Mouse (Mus musculus) myocyte (in vitro differentiated cells): ENCODE results near the gene Zbtb8os. TPM values are rescaled to one million over a fixed set of nuclear protein-coding genes. Genes with fewer than 3 reads are reported as not detected.

Experiments
- H3K27me3 ChIP-seq: one replicate; pipeline ENCODE4 v1.6.1; 2011; ENCODE audit not compliant: control insufficient read depth, insufficient read depth, insufficient read length
- H3K36me3 ChIP-seq: one replicate; pipeline ENCODE4 v1.6.1; 2011; ENCODE audit not compliant: control insufficient read depth, insufficient read depth
- H3K4me2 ChIP-seq: one replicate; pipeline ENCODE4 v1.6.1; 2011; ENCODE audit warnings: low read depth, control low read depth
- H3K4me3 ChIP-seq: one replicate; pipeline ENCODE4 v1.5.1; 2011; ENCODE audit warnings: mild to moderate bottlenecking, control low read depth, moderate library complexity
- H3K79me2 ChIP-seq: one replicate; pipeline ENCODE4 v1.6.1; 2011; ENCODE audit not compliant: control insufficient read depth, insufficient read depth
- H3ac ChIP-seq: one replicate; pipeline ENCODE4 v1.6.1; 2011; ENCODE audit not compliant: control insufficient read depth, insufficient read length
- CEBPB ChIP-seq: IDR thresholded peaks from 2 replicates; pipeline ENCODE4 v1.6.1; 2011; ENCODE audit warnings: mild to moderate bottlenecking, moderate library complexity; ENCODE audit not compliant: poor library complexity, insufficient read depth, severe bottlenecking
- E2F4 ChIP-seq: IDR thresholded peaks from one replicate; pipeline ENCODE4 v1.6.1; 2011; ENCODE audit warnings: mild to moderate bottlenecking, control low read depth, moderate library complexity; ENCODE audit not compliant: insufficient read depth
- MAX ChIP-seq: IDR thresholded peaks from one replicate; pipeline ENCODE4 v1.6.1; 2011; ENCODE audit warnings: low read depth, mild to moderate bottlenecking, control low read depth
- MYOD1 ChIP-seq, 3 experiments: IDR thresholded peaks; one replicate each; pipeline ENCODE4 v1.6.1; 2011; ENCODE audit warnings: control low read depth in 2 of 3, low read depth in 2 of 3, mild to moderate bottlenecking in 2 of 3, moderate library complexity in 1 of 3; ENCODE audit not compliant: insufficient read length in 2 of 3, control insufficient read depth in 1 of 3
- MYOG ChIP-seq, 3 experiments: IDR thresholded peaks; one replicate each; pipeline ENCODE4 v1.6.1; 2011; ENCODE audit warnings: control low read depth in 2 of 3, low read depth in 2 of 3, mild to moderate bottlenecking in 2 of 3; ENCODE audit not compliant: insufficient read length in 2 of 3, control insufficient read depth in 1 of 3, insufficient read depth in 1 of 3
- POLR2A ChIP-seq: IDR thresholded peaks from one replicate; pipeline ENCODE4 v1.6.1; 2011; ENCODE audit warnings: low read depth, mild to moderate bottlenecking, control low read depth, moderate library complexity; ENCODE audit not compliant: insufficient read length
- POLR2AphosphoS2 ChIP-seq: IDR thresholded peaks from one replicate; pipeline ENCODE4 v1.6.1; 2011; ENCODE audit warnings: low read depth, control low read depth; ENCODE audit not compliant: insufficient read length
- REST ChIP-seq: IDR thresholded peaks from one replicate; pipeline ENCODE4 v1.6.1; 2011; ENCODE audit warnings: mild to moderate bottlenecking, control low read depth, moderate library complexity; ENCODE audit not compliant: insufficient read depth, insufficient read length
- SRF ChIP-seq: IDR thresholded peaks from one replicate; pipeline ENCODE4 v1.6.1; 2011; ENCODE audit warnings: low read depth; ENCODE audit not compliant: control insufficient read depth, insufficient read length
- TCF12 ChIP-seq: IDR thresholded peaks from one replicate; pipeline ENCODE4 v1.6.1; 2011; ENCODE audit warnings: mild to moderate bottlenecking, control low read depth; ENCODE audit not compliant: poor library complexity, insufficient read depth, severe bottlenecking
- TCF3 ChIP-seq: IDR thresholded peaks from one replicate; pipeline ENCODE4 v1.6.1; 2011; ENCODE audit warnings: low read depth, control low read depth; ENCODE audit not compliant: insufficient read length
- USF1 ChIP-seq: IDR thresholded peaks from one replicate; pipeline ENCODE4 v1.6.1; 2011; ENCODE audit warnings: low read depth, mild to moderate bottlenecking, control low read depth, moderate library complexity
- polyA plus RNA-seq: library from polyadenylated mRNA; unstranded; fragments of >200 nt; fragmentation: generic; extraction: Trizol; gene quantifications from one replicate; pipeline ENCODE4 v1.2.1, GENCODE M21; 2012; ENCODE audit warnings: missing spikeins

The Zbtb8os gene
- polyA plus RNA-seq, 1 experiment, result 34.5 TPM

DNA sequence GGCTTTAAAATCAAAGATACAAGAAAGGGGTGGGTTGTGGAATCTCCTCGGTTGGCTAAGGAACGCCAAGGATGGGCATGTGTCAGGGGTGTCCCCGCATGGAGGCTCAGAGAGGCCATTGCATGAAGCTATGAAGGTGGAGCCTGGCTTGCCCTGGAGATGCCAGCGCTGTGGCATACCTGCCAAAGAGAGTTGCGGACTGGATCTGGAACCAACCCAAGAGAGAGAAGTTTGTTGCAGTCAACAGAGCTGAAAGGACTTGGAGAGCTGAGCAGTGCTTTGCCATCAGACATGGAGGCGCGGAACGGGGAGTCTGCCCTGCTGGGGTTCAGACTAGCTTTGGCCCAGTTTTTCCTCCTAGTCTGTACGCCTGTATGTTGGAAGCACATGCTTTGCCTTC is 28.0 kb downstream of the Zbtb8os start:
- Histone ChIP-seq H3K27me3 (no peaks in the 10 kb centered on the region), H3K79me2 (no peaks in the 10 kb centered on the region), H3K4me2 (no peak overlapping the region), H3K36me3 (no peaks in the 10 kb centered on the region), H3ac (no peak overlapping the region), H3K4me3 (no peak overlapping the region)
- no peak for TF ChIP-seq POLR2AphosphoS2
- no peak for TF ChIP-seq MYOG (IDR thresholded peaks at IDR 0.05; ENCODE audit: control insufficient read depth in 1 of 3, insufficient read depth in 1 of 3, insufficient read length in 2 of 3, low read depth in 2 of 3)
- no peak for TF ChIP-seq POLR2A
- no peak for TF ChIP-seq TCF3
- TF ChIP-seq REST, result no peak
- no peak for TF ChIP-seq MYOD1 (IDR thresholded peaks at IDR 0.05; ENCODE audit: control insufficient read depth in 1 of 3, insufficient read length in 2 of 3, low read depth in 2 of 3)
- TF ChIP-seq CEBPB, result no peak
- TF ChIP-seq MAX, result no peak
- no peak for TF ChIP-seq TCF12
- TF ChIP-seq USF1, result no peak
- TF ChIP-seq SRF, result no peak
- no peak for TF ChIP-seq E2F4

DNA sequence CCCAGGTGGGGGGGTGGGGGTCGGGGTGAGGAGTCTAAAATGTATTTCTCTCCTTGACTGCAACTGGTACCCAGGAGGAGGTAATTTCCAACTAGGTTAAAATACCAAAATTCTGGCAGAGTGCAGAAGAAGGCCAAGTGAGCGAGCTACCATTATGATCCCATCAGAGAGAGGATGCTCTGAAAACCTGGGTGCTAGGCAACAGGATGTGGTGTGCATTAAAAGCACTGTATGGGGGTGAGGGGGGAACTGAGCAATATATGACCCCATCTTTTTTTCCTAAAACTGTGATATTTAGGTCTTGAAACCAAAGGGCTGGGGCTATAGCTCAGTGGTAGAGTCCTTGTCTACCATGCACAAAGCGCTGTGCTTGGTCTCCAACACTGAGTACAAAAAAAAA is 28.9 kb downstream of the Zbtb8os start:
- H3K4me3 ChIP-seq, result no peak overlapping the region
- no peak for TF ChIP-seq REST
- TF ChIP-seq CEBPB, result no peak
- no peak for TF ChIP-seq TCF12
- TF ChIP-seq MYOG (IDR thresholded peaks at IDR 0.05; ENCODE audit: control insufficient read depth in 1 of 3, insufficient read depth in 1 of 3, insufficient read length in 2 of 3, low read depth in 2 of 3), result no peak
- no peak for TF ChIP-seq POLR2A
- no peak for TF ChIP-seq SRF
- no peak overlapping the region for H3ac ChIP-seq
- no peaks in the 10 kb centered on the region for H3K36me3 ChIP-seq
- H3K4me2 ChIP-seq, result no peak overlapping the region
- no peaks in the 10 kb centered on the region for H3K79me2 ChIP-seq
- H3K27me3 ChIP-seq, result no peaks in the 10 kb centered on the region

DNA sequence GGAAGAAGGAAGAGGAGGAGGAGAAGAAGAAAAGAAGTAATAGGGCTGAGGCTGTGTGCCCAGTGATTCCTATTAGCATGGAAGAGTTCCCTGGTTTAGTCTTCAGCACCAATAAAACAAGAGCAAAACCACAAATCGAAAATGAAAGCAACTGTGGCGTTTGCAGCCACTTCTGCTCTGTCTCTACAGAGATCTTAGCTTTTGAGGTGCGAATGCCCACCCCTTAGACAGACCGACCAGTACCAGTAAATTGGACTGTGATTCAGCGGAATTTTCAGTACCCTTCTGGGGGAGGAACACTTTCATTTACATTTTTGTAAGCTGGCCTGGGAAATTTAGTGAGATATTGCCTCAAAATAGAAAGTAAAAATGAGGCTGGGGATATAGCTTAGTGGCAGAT is 29.7 kb downstream of the Zbtb8os start:
- Histone ChIP-seq H3K36me3 (no peaks in the 10 kb centered on the region), H3K79me2 (no peaks in the 10 kb centered on the region), H3K27me3 (no peaks in the 10 kb centered on the region), H3K4me2 (peak overlapping the region; percentile 31), H3ac (no peak overlapping the region), H3K4me3 (no peak overlapping the region)
- no peak for TF ChIP-seq POLR2AphosphoS2
- TF ChIP-seq TCF12, result no peak
- TF ChIP-seq E2F4, result no peak
- TF ChIP-seq POLR2A, result no peak
- no peak for TF ChIP-seq USF1
- TF ChIP-seq MAX, result no peak
- TF ChIP-seq REST, result no peak
- no peak for TF ChIP-seq MYOD1 (IDR thresholded peaks at IDR 0.05; ENCODE audit: control insufficient read depth in 1 of 3, insufficient read length in 2 of 3, low read depth in 2 of 3)
- no peak for TF ChIP-seq SRF
- TF ChIP-seq MYOG (IDR thresholded peaks at IDR 0.05; ENCODE audit: control insufficient read depth in 1 of 3, insufficient read depth in 1 of 3, insufficient read length in 2 of 3, low read depth in 2 of 3), result no peak
- no peak for TF ChIP-seq TCF3
- no peak for TF ChIP-seq CEBPB

DNA sequence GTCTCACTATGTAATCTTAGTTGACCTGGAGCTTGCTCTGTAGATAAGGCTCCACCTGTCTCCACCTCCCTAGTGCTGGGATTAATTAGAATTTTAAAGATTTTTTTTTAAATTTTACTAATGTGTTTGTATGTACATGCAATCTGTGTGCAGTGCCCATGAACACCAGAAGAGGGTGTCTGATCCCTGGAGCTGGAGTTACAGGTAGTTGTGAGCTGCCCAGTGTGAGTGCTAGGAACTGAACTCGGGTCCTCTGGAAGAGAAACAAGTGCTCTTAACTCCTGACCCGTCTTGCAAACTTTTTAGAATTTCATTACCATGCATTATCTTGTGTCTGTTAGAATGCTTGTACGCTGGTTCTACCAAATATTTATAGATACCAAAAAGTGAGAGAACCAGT is 35.9 kb downstream of the Zbtb8os start:
- no peak overlapping the region for H3ac ChIP-seq

More for the DNA sequence above, 35.9 kb downstream of the Zbtb8os start:
- no peak for TF ChIP-seq REST
- TF ChIP-seq TCF3, result no peak
- TF ChIP-seq TCF12, result no peak
- TF ChIP-seq SRF, result no peak
- no peak for TF ChIP-seq CEBPB
- TF ChIP-seq E2F4, result no peak
- no peak for TF ChIP-seq POLR2AphosphoS2
- TF ChIP-seq POLR2A, result no peak
- no peak for TF ChIP-seq USF1
- no peak for TF ChIP-seq MYOG (IDR thresholded peaks at IDR 0.05; ENCODE audit: control insufficient read depth in 1 of 3, insufficient read depth in 1 of 3, insufficient read length in 2 of 3, low read depth in 2 of 3)
- no peak for TF ChIP-seq MAX
- TF ChIP-seq MYOD1 (IDR thresholded peaks at IDR 0.05; ENCODE audit: control insufficient read depth in 1 of 3, insufficient read length in 2 of 3, low read depth in 2 of 3), result no peak
- Histone ChIP-seq H3K4me2 (no peak overlapping the region), H3K36me3 (no peaks in the 10 kb centered on the region), H3K4me3 (no peak overlapping the region), H3K79me2 (no peaks in the 10 kb centered on the region), H3K27me3 (no peaks in the 10 kb centered on the region)
